Mouse (Mus musculus) heart, embryonic 13.5 days (tissue): ENCODE data around the gene Map7d1. TPM values are rescaled to one million over a fixed set of nuclear protein-coding genes. Genes with fewer than 3 reads are reported as not detected.

Source experiments
- ATAC-seq: fragments of 200-750 bp; cut with Nextera tagmentation; 2 replicates; pipeline ENCODE4 v1.8.0; 2017; ENCODE audit warnings: moderate TSS enrichment; ENCODE audit not compliant: insufficient number of reproducible peaks, low FRiP score, low TSS enrichment; ENCODE audit errors: extremely low read depth
- H3K27ac ChIP-seq: fragments of 300-500 bp; sonication (generic); replicated peaks from 2 replicates; pipeline ENCODE4 v1.5.1; 2015; ENCODE audit warnings: moderate library complexity, mild to moderate bottlenecking, inconsistent platforms
- H3K27me3 ChIP-seq: fragments of 300-500 bp; sonication (generic); replicated peaks from 2 replicates; pipeline ENCODE4 v1.6.1; 2015; ENCODE audit warnings: mild to moderate bottlenecking, inconsistent platforms
- H3K36me3 ChIP-seq: fragments of 300-500 bp; sonication (generic); 2 replicates; pipeline ENCODE4 v1.6.1; 2015; ENCODE audit warnings: mild to moderate bottlenecking, inconsistent platforms
- H3K4me1 ChIP-seq: fragments of 300-500 bp; sonication (generic); 2 replicates; pipeline ENCODE4 v1.6.1; 2015; ENCODE audit warnings: inconsistent platforms
- H3K4me2 ChIP-seq: fragments of 300-500 bp; sonication (generic); 2 replicates; pipeline ENCODE4 v1.6.1; 2015; ENCODE audit warnings: inconsistent platforms, mild to moderate bottlenecking, moderate library complexity
- H3K4me3 ChIP-seq: fragments of 300-500 bp; sonication (generic); 2 replicates; pipeline ENCODE4 v1.5.1; 2015; ENCODE audit warnings: moderate library complexity, mild to moderate bottlenecking, inconsistent platforms
- H3K9ac ChIP-seq: fragments of 300-500 bp; sonication (generic); 2 replicates; pipeline ENCODE4 v1.6.1; 2015; ENCODE audit warnings: inconsistent platforms, mild to moderate bottlenecking, moderate library complexity
- H3K9me3 ChIP-seq: fragments of 300-500 bp; sonication (generic); 2 replicates; pipeline ENCODE4 v1.6.1; 2016; ENCODE audit warnings: inconsistent platforms
- WGBS: fragments of 180-500 bp; shearing (Covaris S2); methylation state at CpG from one replicate; pipeline ENCODE4 v1.1.7; 2015; ENCODE audit warnings: mixed read lengths; 5-methylcytosine and 5-hydroxymethylcytosine counted together
- polyA plus RNA-seq: library from polyadenylated mRNA; unstranded; fragments of >200 nt; fragmentation: Nextera tagmentation; extraction: Ambion mirVana; gene quantifications from 2 replicates; pipeline ENCODE4 v1.2.1, GENCODE M21; 2015

Map7d1 gene
- polyA plus RNA-seq, 1 experiment from 2014 or later = 36.7 TPM

DNA sequence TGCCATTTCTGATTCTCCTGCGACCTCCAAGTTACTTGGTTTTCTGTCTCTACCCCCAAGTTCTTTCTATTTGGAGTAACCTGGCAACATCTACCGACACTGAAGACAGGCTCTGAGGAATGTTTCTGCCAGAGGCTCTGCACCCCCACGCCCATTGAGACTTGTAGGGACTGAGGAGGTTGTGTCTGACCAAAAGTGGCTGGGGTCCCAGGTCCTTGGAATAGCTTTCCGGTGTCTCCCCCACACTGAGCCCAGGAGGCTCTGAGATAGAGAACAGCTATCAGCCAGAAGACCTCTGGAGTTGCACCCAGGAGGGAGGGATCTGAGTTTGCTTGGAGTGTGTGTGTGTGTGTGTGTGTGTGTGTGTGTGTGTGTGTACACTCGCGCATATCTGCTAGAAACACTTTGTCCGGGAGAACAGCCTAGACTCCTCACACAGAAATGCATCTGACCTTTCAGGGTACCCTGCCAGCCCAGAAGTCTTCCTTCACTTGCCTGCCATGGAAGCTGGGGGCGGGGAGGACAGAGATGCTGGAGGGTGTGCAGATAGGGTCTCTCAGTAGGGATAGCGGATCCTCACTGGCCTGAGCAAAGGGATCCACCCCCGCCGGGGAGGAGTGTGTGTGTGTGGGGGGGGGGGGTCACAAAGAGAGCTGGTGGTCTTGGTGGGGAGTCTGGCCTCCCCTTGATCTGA, 31.3 kb upstream of the Map7d1 start:
- Histone ChIP-seq H3K9ac (no peak overlapping the region), H3K4me1 (peaks cover 31% of the 10 kb centered on the region), H3K9me3 (0 out of 2 replicates have a peak, but pooled peaks cover 3% of the 10 kb centered on the region), H3K27me3 (peaks cover 91% of the 10 kb centered on the region), H3K36me3 (no peaks in the 10 kb centered on the region), H3K27ac (0 out of 2 replicates have a peak overlapping the region, but pooled peaks have one; percentile 15), H3K4me3 (peak overlapping the region; percentile 57), H3K4me2 (peak overlapping the region; percentile 75)
- no peak for ATAC-seq
- WGBS = 25% methylated on average over 11 of the region's 11 CpGs

DNA sequence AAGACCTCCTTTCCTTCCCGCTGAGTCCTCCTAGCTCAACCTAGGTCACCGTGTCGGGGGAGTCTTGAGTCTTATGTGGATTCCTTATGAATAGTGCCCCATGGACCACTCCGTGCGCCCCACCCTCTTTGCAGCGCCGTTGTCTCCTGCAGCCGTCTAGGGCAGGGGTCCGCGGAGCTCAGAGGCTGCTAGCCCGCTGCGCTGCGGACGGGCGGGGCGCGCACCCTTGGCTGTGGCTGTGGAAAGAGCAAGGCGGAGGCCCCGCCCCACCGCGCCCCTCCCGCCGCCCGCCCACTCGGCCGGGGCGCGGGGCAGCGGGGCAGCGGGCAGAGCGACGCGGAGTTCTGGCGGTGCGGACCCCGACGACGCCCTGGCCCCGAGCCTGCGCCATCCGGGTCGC, 30.3 kb upstream of the Map7d1 start, which contains the start of gene Col8a2:
Col8a2 (plus strand) TSS at position 302 of the 400 bp plus-strand sequence.
- WGBS = 1% methylated on average over 40 of the region's 42 CpGs
- H3K27ac ChIP-seq = 0 out of 2 replicates have a peak within 1 kb of the TSS, but pooled peaks have one; percentile 15
- H3K27me3 ChIP-seq = peaks cover 94% of the 10 kb centered on the region
- no peaks in the 10 kb centered on the region for H3K36me3 ChIP-seq
- 0 out of 2 replicates have a peak, but pooled peaks cover 3% of the 10 kb centered on the region for H3K9me3 ChIP-seq
- H3K4me3 ChIP-seq = peak within 1 kb of the TSS; percentile 57
- ATAC-seq = no peak
- peak within 1 kb of the TSS; percentile 75 for H3K4me2 ChIP-seq
- peaks cover 31% of the 10 kb centered on the region for H3K4me1 ChIP-seq
- H3K9ac ChIP-seq = peak within 1 kb of the TSS; percentile 79

DNA sequence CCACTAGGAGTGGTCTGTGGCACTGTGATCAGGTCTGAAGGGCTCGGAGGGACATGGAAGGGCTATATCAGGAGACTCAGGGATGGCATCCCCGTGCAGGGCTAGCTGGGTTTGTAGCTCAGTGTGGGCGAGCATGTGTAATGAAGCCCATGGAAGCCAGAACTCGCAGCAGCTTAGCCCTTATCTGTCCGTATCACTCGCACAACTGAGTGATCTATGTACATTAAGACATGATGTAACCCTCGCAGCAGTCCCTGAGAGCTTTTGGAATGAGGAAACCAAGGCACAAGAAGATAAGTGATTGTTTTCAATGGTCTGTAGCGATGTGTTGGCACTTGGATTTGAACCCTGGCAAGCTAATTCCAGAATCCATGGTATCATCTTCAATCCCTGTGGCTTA, 27.4 kb upstream of the Map7d1 start:
- Histone ChIP-seq H3K4me1 (peaks cover 28% of the 10 kb centered on the region), H3K27me3 (peaks cover 73% of the 10 kb centered on the region), H3K27ac (no peak overlapping the region), H3K4me3 (no peak overlapping the region), H3K9ac (no peak overlapping the region), H3K4me2 (no peak overlapping the region), H3K36me3 (no peaks in the 10 kb centered on the region), H3K9me3 (0 out of 2 replicates have a peak, but pooled peaks cover 3% of the 10 kb centered on the region)
- no peak for ATAC-seq
- 68% methylated on average over 8 of the region's 8 CpGs for WGBS

DNA sequence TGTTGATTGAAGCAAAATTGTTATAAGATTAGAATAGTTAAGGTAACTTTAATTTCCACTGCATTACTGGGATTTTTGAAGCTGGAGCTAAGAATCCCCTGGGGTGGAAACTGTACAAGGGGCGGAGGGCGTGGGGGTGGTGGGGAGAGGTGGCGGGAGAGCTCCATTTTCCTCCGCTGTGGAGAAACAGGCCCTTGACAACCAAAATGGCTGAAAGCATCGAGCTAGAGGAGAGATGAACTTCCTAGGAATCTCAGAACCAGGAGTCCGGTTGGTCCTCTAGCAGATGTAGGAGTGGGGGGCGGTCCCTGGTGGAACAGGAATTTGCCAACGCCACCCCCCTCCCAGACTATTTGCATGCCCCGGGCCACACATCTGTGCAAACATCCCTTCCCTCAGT, 25.6 kb upstream of the Map7d1 start:
- H3K27ac ChIP-seq = no peak overlapping the region
- H3K4me3 ChIP-seq = no peak overlapping the region
- H3K9me3 ChIP-seq = 0 out of 2 replicates have a peak, but pooled peaks cover 3% of the 10 kb centered on the region
- H3K9ac ChIP-seq = no peak overlapping the region
- ATAC-seq = no peak
- H3K36me3 ChIP-seq = no peaks in the 10 kb centered on the region
- H3K4me1 ChIP-seq = peaks cover 20% of the 10 kb centered on the region
- H3K4me2 ChIP-seq = no peak overlapping the region
- 51% methylated on average over 9 of the region's 9 CpGs for WGBS
- H3K27me3 ChIP-seq = peaks cover 54% of the 10 kb centered on the region

DNA sequence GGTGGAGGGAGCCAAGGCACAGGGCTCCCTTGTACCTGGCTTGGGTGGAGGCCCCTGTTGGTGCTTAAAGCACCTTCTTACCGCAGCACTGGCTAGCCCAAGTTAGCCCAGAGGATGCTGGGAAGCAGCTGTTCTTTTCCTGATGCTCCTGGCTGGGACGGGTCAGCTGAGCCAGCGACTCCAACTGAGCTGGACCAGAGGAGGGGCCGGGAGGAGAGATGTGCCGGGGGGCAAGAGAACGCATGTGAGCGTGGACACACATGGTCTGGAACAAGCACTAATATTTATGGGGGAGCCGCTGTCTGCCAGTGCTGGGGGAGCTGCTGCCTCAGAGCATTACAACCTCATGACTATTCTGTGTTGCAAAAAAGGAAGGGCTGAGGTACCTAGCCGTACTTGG, 22.8 kb upstream of the Map7d1 start:
- H3K36me3 ChIP-seq = peaks cover 20% of the 10 kb centered on the region
- no peak overlapping the region for H3K27ac ChIP-seq
- no peak overlapping the region for H3K9ac ChIP-seq
- no peak overlapping the region for H3K4me3 ChIP-seq
- peaks cover 13% of the 10 kb centered on the region for H3K4me1 ChIP-seq
- 61% methylated on average over 9 of the region's 9 CpGs for WGBS
- no peaks in the 10 kb centered on the region for H3K9me3 ChIP-seq
- no peak overlapping the region for H3K4me2 ChIP-seq
- H3K27me3 ChIP-seq = peaks cover 29% of the 10 kb centered on the region
- ATAC-seq = no peak

DNA sequence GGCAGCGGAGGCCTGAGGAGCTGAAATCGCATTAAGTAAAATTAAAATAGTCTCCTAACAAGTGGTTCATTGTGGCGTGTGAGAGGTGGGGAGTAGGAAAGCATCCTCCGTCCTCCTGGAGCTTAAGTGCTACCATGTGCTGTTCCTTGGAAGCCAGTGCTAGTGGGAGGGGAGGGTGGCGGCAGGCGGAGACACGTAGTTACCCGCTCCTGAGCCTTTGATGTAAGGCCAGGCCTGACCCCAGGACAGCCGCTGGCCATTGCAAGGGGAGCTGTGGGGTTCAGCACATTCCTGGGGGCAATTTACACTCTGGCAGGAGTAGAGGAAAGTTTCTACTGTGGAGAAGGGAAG, 22.4 kb upstream of the Map7d1 start:
- H3K27me3 ChIP-seq = peaks cover 25% of the 10 kb centered on the region
- H3K36me3 ChIP-seq = peaks cover 24% of the 10 kb centered on the region
- no peak overlapping the region for H3K27ac ChIP-seq
- H3K9me3 ChIP-seq = no peaks in the 10 kb centered on the region
- peaks cover 13% of the 10 kb centered on the region for H3K4me1 ChIP-seq
- H3K4me3 ChIP-seq = no peak overlapping the region
- peak overlapping the region; percentile 59 for H3K9ac ChIP-seq
- 35% methylated on average over 9 of the region's 9 CpGs for WGBS
- peak overlapping the region; percentile 63 for H3K4me2 ChIP-seq
- ATAC-seq = no peak

DNA sequence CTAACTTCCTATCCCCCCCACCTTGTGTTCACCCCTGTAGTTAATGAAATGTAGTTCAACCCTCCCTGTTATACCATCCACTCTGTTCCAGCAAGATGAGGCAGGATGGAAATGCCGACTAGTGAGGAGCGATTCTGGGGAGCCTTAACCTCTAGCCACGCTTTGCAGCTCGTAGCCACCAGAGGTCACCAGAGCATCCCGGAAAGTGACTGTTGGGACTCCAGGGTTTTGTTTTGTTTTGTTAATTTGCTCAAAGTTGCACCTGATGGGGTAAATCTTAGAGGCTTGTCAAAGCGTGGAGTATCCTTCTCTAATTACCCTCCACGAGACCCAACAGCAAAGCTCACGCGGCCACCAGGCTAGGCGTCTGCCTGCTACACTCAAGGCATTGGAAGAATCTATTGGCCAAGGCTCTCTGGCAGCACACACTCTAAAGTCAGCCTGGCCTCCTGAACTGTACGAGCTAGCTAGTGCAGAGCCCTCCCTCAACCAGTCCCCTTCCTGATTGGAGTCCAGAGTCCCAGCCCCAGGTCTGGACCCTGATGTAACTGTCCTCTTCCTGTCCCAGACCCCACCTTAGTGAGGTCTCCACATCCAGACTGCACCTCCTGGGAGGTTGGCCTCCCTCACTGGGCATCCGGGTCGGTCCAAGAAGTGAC, 21.9 kb upstream of the Map7d1 start:
- Histone ChIP-seq H3K4me1 (peaks cover 13% of the 10 kb centered on the region), H3K27ac (no peak overlapping the region), H3K9ac (peak overlapping the region; percentile 59), H3K9me3 (no peaks in the 10 kb centered on the region), H3K4me2 (peak overlapping the region; percentile 63), H3K4me3 (peak overlapping the region; percentile 33), H3K36me3 (peaks cover 29% of the 10 kb centered on the region), H3K27me3 (peaks cover 20% of the 10 kb centered on the region)
- WGBS = 6% methylated on average over 13 of the region's 13 CpGs
- ATAC-seq = no peak

DNA sequence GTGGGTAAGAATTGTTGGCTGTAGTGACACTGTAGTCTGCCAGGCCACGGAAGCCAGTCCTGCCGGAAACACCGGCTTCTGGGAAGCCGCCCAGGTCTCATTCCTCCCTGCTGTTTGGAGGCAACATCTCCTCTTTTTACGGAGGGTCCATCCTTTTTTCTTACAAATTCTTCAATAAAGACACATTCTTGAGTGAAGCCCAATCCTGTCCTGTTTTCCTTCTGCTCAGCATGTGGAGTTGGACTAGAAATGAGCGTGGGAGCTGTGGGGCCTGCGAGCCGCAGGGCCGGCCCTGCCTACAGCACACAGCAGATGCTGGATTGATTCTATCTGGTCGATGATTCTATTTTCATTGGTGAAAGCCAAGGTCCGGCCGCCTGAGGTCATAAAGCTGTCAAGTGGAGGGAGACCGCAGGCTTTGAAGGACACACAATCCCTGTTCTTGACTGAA, 19.6 kb upstream of the Map7d1 start:
- H3K4me2 ChIP-seq = no peak overlapping the region
- peaks cover 6% of the 10 kb centered on the region; the same call in 1 of the 2 replicates for H3K27me3 ChIP-seq
- H3K27ac ChIP-seq = no peak overlapping the region
- peaks cover 40% of the 10 kb centered on the region for H3K36me3 ChIP-seq
- H3K4me3 ChIP-seq = no peak overlapping the region
- H3K9ac ChIP-seq = no peak overlapping the region
- H3K9me3 ChIP-seq = no peaks in the 10 kb centered on the region
- WGBS = 83% methylated on average over 13 of the region's 13 CpGs
- peaks cover 13% of the 10 kb centered on the region for H3K4me1 ChIP-seq
- ATAC-seq = no peak

DNA sequence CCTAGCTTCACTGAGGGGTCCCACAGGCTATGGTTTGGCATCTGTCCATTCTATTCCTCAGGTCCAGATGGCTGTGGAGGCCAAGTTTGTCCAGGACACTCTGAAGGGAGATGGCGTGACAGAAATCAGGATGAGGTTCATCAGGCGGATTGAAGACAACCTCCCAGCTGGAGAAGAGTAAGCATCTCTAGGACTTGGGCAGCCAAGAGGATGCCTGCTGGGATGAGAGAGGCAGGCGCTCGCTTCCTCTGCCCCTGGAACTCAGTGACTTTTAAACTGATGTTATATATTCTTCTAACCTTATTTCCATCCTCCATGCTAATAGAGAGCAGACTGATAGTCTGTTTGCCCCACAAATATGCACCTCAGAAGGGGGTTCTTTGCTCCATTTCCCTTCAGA, 18.9 kb upstream of the Map7d1 start:
- 87% methylated on average over 4 of the region's 4 CpGs for WGBS
- H3K4me1 ChIP-seq = peaks cover 13% of the 10 kb centered on the region
- ATAC-seq = no peak
- no peaks in the 10 kb centered on the region; the same call in 1 of the 2 replicates for H3K27me3 ChIP-seq
- no peak overlapping the region for H3K27ac ChIP-seq
- H3K36me3 ChIP-seq = peaks cover 40% of the 10 kb centered on the region
- no peak overlapping the region for H3K4me2 ChIP-seq
- H3K9ac ChIP-seq = no peak overlapping the region
- H3K4me3 ChIP-seq = no peak overlapping the region
- no peaks in the 10 kb centered on the region for H3K9me3 ChIP-seq

DNA sequence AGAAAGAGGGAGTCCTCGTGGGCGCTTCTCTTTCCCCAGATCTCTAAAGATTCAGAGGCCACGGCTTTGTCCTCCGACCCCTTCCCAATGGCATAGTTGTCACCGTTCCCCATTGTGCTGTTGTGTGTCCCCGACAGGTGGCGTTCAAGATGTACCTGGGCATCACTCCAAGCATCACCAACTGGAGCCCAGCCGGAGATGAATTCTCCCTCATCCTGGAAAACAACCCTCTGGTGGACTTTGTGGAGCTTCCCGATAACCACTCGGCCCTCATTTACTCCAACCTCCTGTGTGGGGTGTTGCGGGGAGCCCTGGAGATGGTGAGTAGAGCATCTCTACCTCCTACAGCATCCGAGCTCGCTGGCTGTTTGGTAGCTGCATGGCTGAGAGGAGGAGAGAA, 17.6 kb upstream of the Map7d1 start:
- Histone ChIP-seq H3K9ac (no peak overlapping the region), H3K27ac (no peak overlapping the region), H3K36me3 (peaks cover 40% of the 10 kb centered on the region), H3K9me3 (no peaks in the 10 kb centered on the region), H3K4me1 (peaks cover 12% of the 10 kb centered on the region), H3K4me2 (no peak overlapping the region), H3K4me3 (no peak overlapping the region), H3K27me3 (no peaks in the 10 kb centered on the region)
- 75% methylated on average over 13 of the region's 13 CpGs for WGBS
- ATAC-seq = no peak

DNA sequence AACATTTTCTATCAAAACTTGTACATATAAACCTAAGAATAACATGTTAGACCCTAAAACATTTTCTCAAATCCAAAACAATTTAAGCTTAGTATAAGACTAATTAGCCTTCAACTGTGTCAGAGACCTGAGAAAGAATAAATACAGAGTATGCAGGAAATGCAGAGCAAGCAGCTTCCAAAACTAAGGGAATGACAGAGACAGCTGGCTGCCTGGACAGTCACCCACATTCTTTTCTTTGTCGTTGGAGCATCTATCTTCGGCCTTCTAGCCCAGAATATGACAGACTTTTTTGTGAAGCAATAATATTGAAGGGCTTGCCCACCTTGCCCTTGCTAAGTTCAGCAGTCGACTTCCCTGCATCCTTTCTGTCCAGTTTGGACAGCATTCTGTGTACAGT, 13.1 kb upstream of the Map7d1 start:
- 68% methylated on average over 3 of the region's 3 CpGs for WGBS
- no peak overlapping the region for H3K4me2 ChIP-seq

More for the DNA sequence above, 13.1 kb upstream of the Map7d1 start:
- no peaks in the 10 kb centered on the region for H3K4me1 ChIP-seq
- H3K36me3 ChIP-seq = peaks cover 29% of the 10 kb centered on the region
- no peaks in the 10 kb centered on the region for H3K27me3 ChIP-seq
- H3K9ac ChIP-seq = no peak overlapping the region
- H3K27ac ChIP-seq = no peak overlapping the region
- no peak for ATAC-seq
- no peaks in the 10 kb centered on the region for H3K9me3 ChIP-seq
- H3K4me3 ChIP-seq = no peak overlapping the region
